Mouse (Mus musculus) layer of hippocampus, postnatal 10 days (tissue): Measurements from ENCODE around the gene Map3k5. TPM values are rescaled to one million over a fixed set of nuclear protein-coding genes. Genes with fewer than 3 reads are reported as not detected.
A peak's percentile ranks its signal among the peaks of the same experiment; 100 is the strongest.

ENCODE experiments used
- DNase-seq, 2 experiments: peaks; one replicate each; pipeline ENCODE4 v3.0.0; 2021; ENCODE audit warnings: low spot score in 2 of 2
- total RNA-seq, 2 experiments: library from RNA; stranded (reverse); gene quantifications; 2 replicates each; pipeline ENCODE4 v1.2.3; 2021

Gene Map3k5
- total RNA-seq, 2 experiments from 2014 or later: 18.6 to 19.0 TPM

GRCm38 (mm10) chr10:20004786-20005185 lies 70.5 kb downstream of the Map3k5 start:
- no peak for DNase-seq

- DNase-seq: no peak
Measured at GRCm38 (mm10) chr10:20005491-20005952, 71.2 kb downstream of the Map3k5 start.

GRCm38 (mm10) chr10:20006333-20007093 lies 72.2 kb downstream of the Map3k5 start:
- DNase-seq: peak in 1 of 2 experiments; percentile 29

- DNase-seq: no peak
Measured at GRCm38 (mm10) chr10:20009310-20009709, 75.0 kb downstream of the Map3k5 start.

GRCm38 (mm10) chr10:20010018-20010417 lies 75.7 kb downstream of the Map3k5 start:
- no peak for DNase-seq

GRCm38 (mm10) chr10:20018406-20018805 lies 84.1 kb downstream of the Map3k5 start:
- DNase-seq: no peak

- DNase-seq: no peak
Measured at GRCm38 (mm10) chr10:20018806-20019205, 84.5 kb downstream of the Map3k5 start.

- no peak for DNase-seq
Measured at GRCm38 (mm10) chr10:20021256-20021655, 87.0 kb downstream of the Map3k5 start.

- DNase-seq: no peak
Measured at GRCm38 (mm10) chr10:20021670-20022468, 87.6 kb downstream of the Map3k5 start.

GRCm38 (mm10) chr10:20022608-20023340 lies 88.5 kb downstream of the Map3k5 start:
- DNase-seq: no peak

- DNase-seq: no peak
Measured at GRCm38 (mm10) chr10:20023524-20023923, 89.3 kb downstream of the Map3k5 start.

GRCm38 (mm10) chr10:20024891-20025290 lies 90.6 kb downstream of the Map3k5 start:
- no peak for DNase-seq

GRCm38 (mm10) chr10:20025781-20026520 lies 91.7 kb downstream of the Map3k5 start:
- no peak for DNase-seq

GRCm38 (mm10) chr10:20030703-20031102 lies 96.4 kb downstream of the Map3k5 start:
- no peak for DNase-seq

- peak; percentile 59 to 65 for DNase-seq
Measured at GRCm38 (mm10) chr10:20031936-20032335, 97.7 kb downstream of the Map3k5 start.

- no peak for DNase-seq
Measured at GRCm38 (mm10) chr10:20036375-20036774, 102.1 kb downstream of the Map3k5 start.

- no peak for DNase-seq
Measured at GRCm38 (mm10) chr10:20036846-20037245, 102.6 kb downstream of the Map3k5 start.

GRCm38 (mm10) chr10:20039531-20039930 lies 105.3 kb downstream of the Map3k5 start:
- no peak for DNase-seq

- DNase-seq: no peak
Measured at GRCm38 (mm10) chr10:20040116-20040515, 105.8 kb downstream of the Map3k5 start.

- DNase-seq: no peak
Measured at GRCm38 (mm10) chr10:20040677-20041076, 106.4 kb downstream of the Map3k5 start.

GRCm38 (mm10) chr10:20042081-20042480 lies 107.8 kb downstream of the Map3k5 start:
- no peak for DNase-seq
